Mouse (Mus musculus) heart, adult 2 months (tissue): ENCODE measurements around the gene Tead2.

ENCODE experiments used
- CTCF ChIP-seq: fragments of 200-600 bp; IDR thresholded peaks from 2 replicates; pipeline ENCODE4 v1.8.1; 2022; ENCODE audit warnings: antibody characterized with exemption, mild to moderate bottlenecking, moderate library complexity
- POLR2A ChIP-seq: fragments of 200-500 bp; IDR thresholded peaks from 2 replicates; pipeline ENCODE4 v1.6.1; 2011; ENCODE audit warnings: mild to moderate bottlenecking, low read depth, low read length, control low read depth; ENCODE audit not compliant: insufficient read depth

DNA sequence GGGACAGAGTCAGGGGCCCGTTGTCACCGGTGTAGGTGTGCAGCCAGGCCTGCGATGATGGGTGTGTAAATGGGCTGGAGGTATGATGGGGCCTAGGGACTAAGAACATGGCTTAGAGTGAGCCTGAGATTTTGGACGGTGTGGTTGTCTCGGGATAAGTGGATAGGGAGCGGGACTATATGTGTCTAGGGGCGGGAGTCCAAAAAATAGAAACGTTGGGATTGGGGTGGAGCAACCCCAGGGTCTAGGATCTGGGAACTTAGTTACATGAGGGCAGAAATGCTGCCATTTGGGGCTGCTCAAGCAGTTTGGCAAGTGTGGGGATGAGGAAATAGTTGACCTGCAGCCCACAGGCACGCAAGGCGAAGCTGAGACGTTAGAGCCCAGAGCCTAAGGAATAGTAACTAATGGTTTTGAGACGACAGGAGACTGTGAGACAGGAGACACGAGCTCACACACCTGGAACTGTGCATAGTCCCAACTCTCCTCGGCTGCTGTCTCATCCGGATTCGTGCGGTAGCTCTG is 20.2 kb downstream of the Tead2 start:
- TF ChIP-seq CTCF (no peak), POLR2A (no peak)
